Mouse (Mus musculus) C2C12 (cell line): Measurements from ENCODE around the gene Hal. TPM values are rescaled to one million over a fixed set of nuclear protein-coding genes. Genes with fewer than 3 reads are reported as not detected.

Experiments used
- H3K27me3 ChIP-seq: one replicate; pipeline ENCODE4 v1.6.1; 2011; ENCODE audit not compliant: control insufficient read depth, insufficient read depth, insufficient read length
- H3K36me3 ChIP-seq: one replicate; pipeline ENCODE4 v1.6.1; 2011; ENCODE audit not compliant: control insufficient read depth, insufficient read depth
- H3K4me3 ChIP-seq: one replicate; pipeline ENCODE4 v1.5.1; 2011; ENCODE audit warnings: mild to moderate bottlenecking, control low read depth; ENCODE audit not compliant: poor library complexity, insufficient read depth, severe bottlenecking
- H3K79me2 ChIP-seq: one replicate; pipeline ENCODE4 v1.6.1; 2011; ENCODE audit not compliant: control insufficient read depth, insufficient read depth
- H3K79me3 ChIP-seq: one replicate; pipeline ENCODE4 v1.6.1; 2011; ENCODE audit warnings: low read depth, control low read depth
- H3ac ChIP-seq: one replicate; pipeline ENCODE3; 2011; ENCODE audit warnings: low read depth; ENCODE audit not compliant: control insufficient read depth, insufficient read length
- CEBPB ChIP-seq: IDR thresholded peaks from one replicate; pipeline ENCODE4 v1.6.1; 2011; ENCODE audit warnings: low read depth, mild to moderate bottlenecking, control low read depth, moderate library complexity
- CTCF ChIP-seq: IDR thresholded peaks from one replicate; pipeline ENCODE4 v1.5.1; 2011; ENCODE audit not compliant: control insufficient read depth, insufficient read depth, insufficient read length
- FOSL1 ChIP-seq: IDR thresholded peaks from one replicate; pipeline ENCODE4 v1.8.0; 2011; ENCODE audit warnings: mild to moderate bottlenecking, low read length; ENCODE audit not compliant: poor library complexity, insufficient read depth, severe bottlenecking
- MAX ChIP-seq: IDR thresholded peaks from one replicate; pipeline ENCODE4 v1.6.1; 2011; ENCODE audit warnings: mild to moderate bottlenecking, control low read depth
- MYOD1 ChIP-seq: IDR thresholded peaks from one replicate; pipeline ENCODE4 v1.6.1; 2011; ENCODE audit warnings: low read depth; ENCODE audit not compliant: control insufficient read depth, insufficient read length
- MYOG ChIP-seq: IDR thresholded peaks from one replicate; pipeline ENCODE4 v1.6.1; 2011; ENCODE audit not compliant: control insufficient read depth, insufficient read length; ENCODE audit errors: extremely low read depth
- USF1 ChIP-seq: IDR thresholded peaks from one replicate; pipeline ENCODE4 v1.6.1; 2011; ENCODE audit warnings: low read depth, mild to moderate bottlenecking, control low read depth, moderate library complexity
- polyA plus RNA-seq: library from polyadenylated mRNA; unstranded; fragments of >200 nt; fragmentation: generic; extraction: Trizol; gene quantifications from one replicate; pipeline ENCODE4 v1.2.1, GENCODE M21; 2012; ENCODE audit warnings: missing spikeins

Hal gene
- polyA plus RNA-seq, 1 experiment, result 0.02 TPM

DNA sequence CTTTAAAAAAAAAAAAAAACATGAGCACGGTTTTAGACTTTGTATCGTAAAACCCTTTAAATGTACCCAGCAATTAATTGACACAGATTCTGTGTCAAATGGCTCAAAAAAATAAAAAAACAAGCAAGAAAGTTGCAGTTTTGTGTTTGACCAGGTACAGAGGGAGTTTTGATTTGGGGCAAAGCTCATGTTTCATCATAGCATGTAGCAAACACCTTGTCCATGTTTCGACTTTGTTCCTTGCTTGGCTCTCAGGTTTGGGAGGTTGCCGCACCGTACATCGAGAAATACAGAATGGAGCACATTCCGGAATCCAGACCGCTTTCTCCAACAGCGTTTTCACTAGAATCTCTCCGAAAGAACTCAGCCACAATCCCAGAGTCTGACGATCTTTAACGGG, 27.4 kb downstream of the Hal start:
- no peak for TF ChIP-seq FOSL1
- no peaks in the 10 kb centered on the region for H3K79me2 ChIP-seq
- H3K79me3 ChIP-seq, result no peaks in the 10 kb centered on the region

DNA sequence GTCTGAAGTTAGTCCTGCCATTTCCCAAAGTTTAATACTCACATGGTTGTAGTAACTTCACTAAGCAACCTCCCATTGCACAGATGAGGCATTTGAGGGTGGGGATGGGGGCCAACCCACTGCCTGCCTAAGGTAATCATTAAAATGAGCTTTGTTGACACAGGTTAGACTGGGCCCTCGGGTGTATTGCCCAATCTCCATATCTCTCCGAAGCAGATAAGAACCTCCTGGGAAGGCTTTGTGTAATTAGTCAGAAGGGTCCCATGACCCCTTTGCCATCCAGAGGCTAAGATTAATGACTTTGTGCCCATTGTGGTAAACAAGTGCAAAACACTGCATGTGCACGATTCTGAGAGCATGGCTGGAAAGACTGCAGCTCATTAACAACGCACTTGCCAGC, 29.2 kb downstream of the Hal start:
- H3K36me3 ChIP-seq, result no peaks in the 10 kb centered on the region
- H3ac ChIP-seq, result no peak overlapping the region
- H3K79me2 ChIP-seq, result no peaks in the 10 kb centered on the region
- no peaks in the 10 kb centered on the region for H3K27me3 ChIP-seq
- TF ChIP-seq USF1 (no peak), FOSL1 (no peak), MYOD1 (no peak), MYOG (no peak), CTCF (no peak), CEBPB (no peak), MAX (no peak)
- H3K79me3 ChIP-seq, result no peaks in the 10 kb centered on the region
- H3K4me3 ChIP-seq, result no peak overlapping the region

More for the DNA sequence above, 27.4 kb downstream of the Hal start:
- H3ac ChIP-seq, result no peak overlapping the region
- H3K4me3 ChIP-seq, result no peak overlapping the region
- no peaks in the 10 kb centered on the region for H3K36me3 ChIP-seq
- no peaks in the 10 kb centered on the region for H3K27me3 ChIP-seq

DNA sequence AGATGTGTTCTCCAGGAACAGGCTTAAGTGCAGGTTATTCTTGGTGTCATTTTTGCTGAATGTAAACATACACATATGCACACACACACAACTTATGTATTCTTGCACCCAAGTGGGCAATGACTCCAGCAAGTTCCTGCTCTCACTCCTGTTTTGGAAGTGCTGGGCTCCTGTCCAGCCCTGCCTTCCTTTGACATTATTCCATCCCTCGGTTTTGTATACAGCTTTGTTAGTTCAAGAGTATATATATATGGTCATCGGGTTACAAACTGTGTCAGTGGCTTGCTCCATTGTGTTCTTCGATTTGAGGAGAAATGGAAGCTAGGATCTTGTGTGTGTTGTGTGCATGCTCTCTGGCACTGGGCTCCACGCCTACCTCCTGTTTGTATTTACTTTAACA, 29.6 kb downstream of the Hal start:
- TF ChIP-seq FOSL1 (no peak), CEBPB (no peak), MAX (no peak), MYOG (no peak), CTCF (no peak), MYOD1 (no peak), USF1 (no peak)
- H3K79me2 ChIP-seq, result no peaks in the 10 kb centered on the region
- H3K27me3 ChIP-seq, result no peaks in the 10 kb centered on the region
- no peaks in the 10 kb centered on the region for H3K36me3 ChIP-seq
- no peak overlapping the region for H3K4me3 ChIP-seq
- H3ac ChIP-seq, result no peak overlapping the region
- H3K79me3 ChIP-seq, result no peaks in the 10 kb centered on the region

DNA sequence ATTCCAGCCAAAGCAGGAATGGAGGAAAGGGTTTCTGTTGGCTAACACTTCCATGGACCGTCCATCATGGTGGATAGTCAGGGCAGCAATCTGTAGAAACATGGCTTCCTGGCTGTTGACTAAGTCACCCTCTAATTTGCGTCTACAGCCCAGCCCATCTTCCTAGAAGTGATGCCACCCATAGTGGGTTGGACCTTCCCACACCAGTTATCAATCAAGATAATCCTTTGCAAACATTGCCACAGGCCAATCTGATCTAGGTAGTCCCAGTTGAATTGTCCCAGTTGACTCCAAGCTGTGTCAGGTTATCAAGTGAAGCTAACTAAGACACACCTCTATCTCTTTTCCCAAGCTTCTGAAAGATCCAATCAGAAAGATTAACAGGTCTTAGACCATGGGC, 30.1 kb downstream of the Hal start:
- Histone ChIP-seq H3K79me3 (no peaks in the 10 kb centered on the region), H3K36me3 (no peaks in the 10 kb centered on the region), H3ac (no peak overlapping the region), H3K27me3 (no peaks in the 10 kb centered on the region), H3K79me2 (no peaks in the 10 kb centered on the region), H3K4me3 (no peak overlapping the region)
- TF ChIP-seq CTCF (no peak), MYOG (no peak), FOSL1 (no peak), MAX (no peak), MYOD1 (no peak), USF1 (no peak), CEBPB (no peak)

DNA sequence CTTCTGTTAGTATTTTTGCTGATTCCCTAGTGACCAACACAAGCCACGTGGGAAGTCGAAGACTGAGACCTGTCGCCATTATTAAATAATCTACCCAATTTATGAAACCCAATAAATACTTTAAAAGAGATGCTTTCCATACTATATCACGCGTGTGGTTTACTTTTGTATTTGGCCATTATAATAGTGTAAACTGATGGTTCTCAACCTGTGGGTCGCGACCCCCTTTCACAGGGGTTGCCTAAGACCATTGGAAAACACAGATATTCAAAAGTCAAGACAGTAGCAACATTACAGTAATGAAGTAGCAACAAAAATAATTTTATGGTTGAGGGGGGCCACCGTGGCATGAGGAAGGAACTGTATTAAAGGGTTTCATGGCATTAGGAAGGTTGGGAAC, 30.6 kb downstream of the Hal start:
- Histone ChIP-seq H3K79me3 (no peaks in the 10 kb centered on the region), H3ac (no peak overlapping the region), H3K79me2 (no peaks in the 10 kb centered on the region), H3K27me3 (no peaks in the 10 kb centered on the region), H3K36me3 (no peaks in the 10 kb centered on the region), H3K4me3 (no peak overlapping the region)
- TF ChIP-seq MAX, result no peak
- TF ChIP-seq MYOD1, result no peak
- TF ChIP-seq CTCF, result no peak
- no peak for TF ChIP-seq CEBPB
- no peak for TF ChIP-seq FOSL1

DNA sequence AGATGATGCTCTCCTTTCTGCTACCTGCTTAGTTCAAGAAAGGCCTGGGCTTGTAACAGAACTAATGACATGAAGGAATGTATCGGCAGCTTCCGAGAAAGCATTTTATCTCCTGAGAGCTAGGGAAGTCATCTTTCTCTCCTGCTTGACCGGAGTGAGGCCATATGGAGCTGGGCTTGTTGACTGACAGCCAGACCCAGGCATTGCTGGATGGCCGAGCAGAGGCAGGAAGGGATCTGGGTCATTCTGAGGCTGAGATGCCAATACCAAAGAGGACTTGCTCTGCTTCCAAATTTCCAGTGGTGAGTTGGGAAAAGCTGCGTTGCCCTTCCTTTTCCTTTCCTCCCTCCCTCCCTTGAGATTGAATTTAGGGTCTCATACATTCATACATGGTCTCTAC, 31.2 kb downstream of the Hal start:
- no peak overlapping the region for H3K4me3 ChIP-seq
- no peak for TF ChIP-seq MYOD1
- no peak for TF ChIP-seq MAX
- no peak for TF ChIP-seq MYOG
- TF ChIP-seq CEBPB, result no peak
- TF ChIP-seq USF1, result no peak
- no peak for TF ChIP-seq FOSL1
- no peak for TF ChIP-seq CTCF

More for the DNA sequence above, 31.2 kb downstream of the Hal start:
- Histone ChIP-seq H3K27me3 (no peaks in the 10 kb centered on the region), H3K79me2 (no peaks in the 10 kb centered on the region), H3ac (no peak overlapping the region), H3K36me3 (no peaks in the 10 kb centered on the region), H3K79me3 (no peaks in the 10 kb centered on the region)
